Mouse (Mus musculus): ENCODE measurements around the gene Psrc1.

Gene Psrc1

DNA sequence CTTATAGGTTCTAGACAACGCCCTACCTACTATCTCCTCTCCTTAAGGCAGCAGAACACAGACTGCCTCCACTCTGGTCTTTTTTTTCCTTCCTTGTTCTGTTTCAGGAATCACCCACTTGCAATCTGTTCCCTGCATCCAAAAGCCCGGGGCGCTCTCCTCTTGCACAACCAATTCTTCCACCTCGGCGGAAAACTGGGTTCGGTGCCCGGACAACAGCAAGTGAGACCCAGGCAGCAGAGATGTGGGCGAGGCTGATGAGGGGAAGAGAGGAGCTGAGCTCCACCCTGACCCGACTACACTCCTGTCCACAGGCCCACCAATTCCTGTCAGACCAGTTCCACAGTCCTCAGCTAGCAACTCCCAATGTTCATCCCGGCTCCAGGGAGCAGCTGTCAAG is 2.5 kb downstream of the Psrc1 start:
- peak; percentile 42 for DNase-seq (ENCODE audit: inconsistent ontology term)

DNA sequence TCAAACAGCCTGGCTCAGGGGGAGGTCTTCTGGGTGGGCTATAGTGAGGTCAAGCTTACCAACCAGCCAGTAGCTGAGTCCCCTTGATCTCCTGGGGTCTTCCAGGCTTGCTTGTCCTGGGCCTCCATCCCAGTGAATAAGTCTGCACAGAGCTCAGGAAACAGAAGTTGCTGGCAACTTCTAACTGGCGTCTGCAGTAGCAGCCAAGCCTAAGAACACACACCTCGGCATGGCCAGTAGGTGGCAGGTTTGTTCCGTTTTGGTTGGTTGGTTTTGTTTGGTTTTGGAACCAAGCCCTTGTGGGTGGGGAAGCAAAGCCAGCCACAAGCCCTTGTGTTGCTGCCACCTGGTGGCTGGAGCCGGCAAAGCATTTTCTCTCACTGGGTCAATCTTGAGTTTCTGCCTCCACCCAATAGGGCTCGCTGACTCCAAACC is 5.5 kb downstream of the Psrc1 start:
- DNase-seq (ENCODE audit: inconsistent ontology term), result peak; percentile 90

DNA sequence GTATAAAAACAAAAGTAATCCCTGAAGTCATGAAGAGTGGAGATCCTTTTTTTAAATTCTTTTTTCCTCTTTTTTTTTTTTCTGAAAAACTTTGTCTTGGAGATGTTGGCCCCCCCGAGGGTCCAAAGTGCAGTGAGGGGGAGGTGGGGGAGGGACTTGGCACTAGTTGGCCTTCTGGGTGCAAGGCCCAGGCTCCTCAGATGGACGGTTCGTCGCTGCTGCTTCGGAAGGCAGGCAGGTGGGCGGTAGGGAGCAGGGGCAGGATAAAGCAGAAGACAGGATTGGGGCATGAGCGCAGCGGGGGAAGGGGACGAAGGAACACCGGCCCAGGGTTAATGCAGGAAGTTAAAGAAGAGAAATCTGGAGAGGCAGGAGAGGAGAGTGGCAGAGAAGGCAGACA is 8.7 kb downstream of the Psrc1 start:
- no peak for DNase-seq (ENCODE audit: inconsistent ontology term)

DNA sequence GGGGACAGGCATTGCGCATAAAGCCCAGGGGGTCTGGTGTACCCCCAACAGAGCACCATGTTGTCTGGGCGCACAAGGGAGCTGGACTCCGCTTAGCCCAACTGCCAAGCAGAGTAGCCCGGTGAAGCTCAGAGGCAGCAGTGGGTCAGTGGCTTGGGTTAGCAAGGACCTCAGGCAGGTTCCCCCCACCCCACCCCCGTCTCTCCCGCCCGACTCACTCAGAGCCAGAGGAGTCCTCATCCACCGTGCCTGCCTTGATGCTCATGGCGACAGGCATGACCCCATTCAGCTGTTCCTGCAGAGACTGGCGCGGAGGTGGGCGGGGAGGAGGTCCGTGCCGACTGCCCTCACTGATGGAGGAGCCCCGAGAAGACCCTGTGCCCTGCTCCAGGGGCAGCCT is 9.2 kb downstream of the Psrc1 start:
- DNase-seq (ENCODE audit: inconsistent ontology term), result no peak

DNA sequence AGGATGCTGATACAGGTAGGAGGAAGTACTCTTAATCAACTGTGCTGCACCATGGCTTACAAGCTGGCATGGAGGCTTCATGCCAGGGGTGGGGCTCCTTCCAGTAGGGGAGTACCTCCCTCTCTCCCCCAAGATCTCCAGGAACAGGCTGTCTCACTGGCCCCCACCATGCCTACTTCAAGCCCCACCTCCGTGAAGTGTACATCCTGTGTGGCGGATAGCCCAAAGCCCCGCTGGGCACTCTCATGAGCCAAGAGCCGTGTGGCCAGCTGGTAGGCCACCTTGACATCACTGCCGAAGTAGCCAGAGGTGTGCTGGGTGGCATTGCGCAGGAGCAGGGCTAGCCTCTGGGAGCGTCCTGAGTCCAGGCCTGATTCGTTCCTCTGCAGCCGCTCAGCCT is 14.6 kb downstream of the Psrc1 start:
- DNase-seq (ENCODE audit: inconsistent ontology term), result no peak

DNA sequence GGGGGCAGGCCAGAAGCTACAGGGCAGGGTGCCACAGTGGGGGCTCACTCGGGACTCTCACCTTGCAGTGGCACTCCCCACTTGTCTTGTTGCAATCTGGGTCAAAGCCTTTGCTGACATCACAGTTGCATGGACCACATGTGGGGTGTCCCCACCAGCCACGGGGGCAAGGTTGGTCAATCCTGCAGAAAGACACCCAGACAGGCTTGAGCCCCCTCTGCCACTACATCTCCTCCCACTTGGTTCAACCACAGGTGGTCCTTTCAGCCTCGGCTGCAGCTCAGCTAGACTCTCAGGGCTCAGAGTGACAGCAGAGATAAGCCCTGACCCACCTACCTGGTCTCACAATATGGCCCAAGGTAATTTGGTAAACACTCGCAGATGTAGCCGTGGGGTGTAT is 16.8 kb downstream of the Psrc1 start:
- no peak for DNase-seq (ENCODE audit: inconsistent ontology term)

DNA sequence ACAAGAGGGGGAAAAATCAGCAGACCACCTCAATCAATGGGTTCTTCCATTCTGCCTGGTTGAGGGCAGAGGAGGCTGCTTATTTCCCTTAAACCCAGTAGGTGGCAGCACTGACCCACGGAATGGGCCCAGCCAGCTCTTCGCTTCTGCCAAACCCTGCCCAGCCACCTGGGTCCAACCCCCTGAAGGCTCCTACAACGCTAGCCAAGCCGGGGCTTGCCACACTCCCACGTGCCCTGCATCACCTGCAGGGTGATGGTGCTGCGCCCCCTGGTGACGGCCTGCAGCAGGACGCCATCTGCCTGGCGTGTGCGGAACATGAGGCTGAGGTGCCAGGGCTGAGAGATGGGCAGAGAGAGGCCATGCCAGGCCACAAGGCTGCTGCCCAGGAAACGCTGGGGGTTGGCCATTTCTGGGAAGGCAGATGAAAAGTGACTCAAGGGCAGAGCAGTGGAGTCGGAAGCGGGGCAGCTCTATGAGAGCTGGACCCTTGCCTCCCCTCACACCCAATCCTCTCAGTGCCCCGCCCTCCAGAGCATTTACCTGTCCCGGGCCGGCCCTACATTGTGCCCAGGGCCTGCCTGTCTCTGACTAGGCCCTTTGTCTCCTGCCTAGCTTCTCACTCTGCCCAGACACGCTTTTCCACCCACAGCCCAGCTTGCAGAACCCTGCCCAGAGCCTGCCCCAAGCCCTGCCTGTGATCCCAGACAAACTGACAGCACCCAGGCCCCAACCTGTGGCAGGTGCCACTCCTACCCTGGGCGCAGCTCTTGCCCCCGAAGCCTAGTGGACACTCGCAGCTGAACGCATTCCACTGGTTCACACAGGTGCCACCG is 18.3 kb downstream of the Psrc1 start:
- DNase-seq (ENCODE audit: inconsistent ontology term), result peak; percentile 98

DNA sequence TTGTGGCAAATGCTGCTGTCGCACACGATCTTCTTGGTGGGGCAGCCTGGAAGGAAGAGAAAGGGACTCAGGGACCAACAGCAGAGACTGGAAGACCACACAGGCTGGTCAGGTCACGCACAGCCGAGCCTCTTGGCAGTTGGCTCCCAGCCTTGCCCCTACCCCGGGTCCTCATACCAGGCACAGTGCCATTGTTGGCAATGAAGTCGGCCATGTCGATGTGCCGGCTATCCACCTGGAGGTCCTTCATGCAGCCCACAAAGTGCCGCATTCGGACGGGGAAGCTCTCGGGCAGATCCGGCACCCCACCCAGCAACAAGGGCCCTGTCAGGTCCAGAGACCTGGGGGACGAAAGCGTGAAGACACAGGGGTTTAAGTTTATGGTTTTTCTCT is 18.9 kb downstream of the Psrc1 start:
- peak; percentile 42 for DNase-seq (ENCODE audit: inconsistent ontology term)

DNA sequence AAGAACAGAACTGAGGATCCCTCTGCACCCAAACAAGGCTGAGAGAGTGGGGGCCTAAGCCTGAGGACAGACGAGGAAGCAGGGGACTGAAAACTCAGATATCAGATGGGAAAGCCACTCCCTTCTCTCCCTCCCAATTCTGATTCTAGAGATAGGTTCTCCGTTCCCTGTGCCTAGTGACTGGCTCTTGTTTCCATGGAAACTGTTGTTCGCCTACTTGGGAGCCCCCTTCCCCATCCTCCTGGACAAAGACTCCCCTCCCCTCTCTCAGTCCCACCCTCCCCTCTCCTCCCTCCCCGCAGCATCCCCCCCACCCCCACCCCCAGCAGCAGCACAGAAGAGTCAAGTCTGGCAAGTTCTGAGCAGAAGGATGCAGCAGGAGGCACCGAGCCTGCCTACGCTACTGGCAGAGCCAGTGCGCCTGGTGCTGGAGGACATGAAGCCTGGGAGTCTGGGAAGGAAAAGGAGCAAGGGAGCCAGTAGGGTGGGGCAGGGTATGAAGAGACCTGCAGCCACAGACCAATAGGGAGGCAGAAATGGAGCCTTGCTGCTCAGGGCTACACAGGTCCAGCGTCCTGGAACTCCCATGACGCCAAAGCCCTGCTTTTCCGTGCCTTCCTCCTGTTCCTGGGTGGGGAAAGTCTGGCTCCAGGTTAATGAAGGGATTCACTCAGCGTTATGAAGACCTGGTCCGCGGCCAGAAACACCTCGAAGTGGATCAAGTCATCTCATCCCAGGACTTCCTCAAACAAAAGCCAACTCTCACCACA is 22.1 kb downstream of the Psrc1 start:
- peak; percentile 29 for DNase-seq (ENCODE audit: inconsistent ontology term)

DNA sequence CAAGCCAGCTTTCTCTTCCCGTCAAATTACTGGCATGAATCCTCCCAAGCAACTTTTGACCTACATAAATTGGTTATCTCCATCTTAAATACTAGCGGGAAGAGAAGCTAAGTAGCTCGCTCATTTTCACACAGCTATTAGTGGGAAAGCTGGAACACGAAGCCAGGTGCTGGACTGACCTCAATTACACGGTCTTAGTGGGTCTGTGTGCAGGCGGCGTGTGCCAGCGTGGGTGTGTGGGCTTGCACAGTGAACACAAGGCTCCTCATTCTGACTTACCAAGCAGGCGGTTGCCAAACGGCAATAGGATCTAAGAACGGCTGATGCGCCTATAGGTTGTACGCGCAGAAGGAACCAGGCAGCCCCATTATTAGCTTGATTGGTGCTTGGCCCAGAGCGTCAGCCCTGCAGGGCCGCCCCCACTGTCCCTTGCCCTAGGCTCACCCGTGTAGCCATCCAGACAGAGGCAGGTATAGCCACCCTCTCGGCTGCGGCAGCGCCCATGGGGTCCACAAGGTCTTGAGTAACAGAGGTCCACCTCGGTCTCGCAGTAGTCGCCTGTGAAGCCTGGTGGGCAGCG is 22.8 kb downstream of the Psrc1 start:
- no peak for DNase-seq (ENCODE audit: inconsistent ontology term)

DNA sequence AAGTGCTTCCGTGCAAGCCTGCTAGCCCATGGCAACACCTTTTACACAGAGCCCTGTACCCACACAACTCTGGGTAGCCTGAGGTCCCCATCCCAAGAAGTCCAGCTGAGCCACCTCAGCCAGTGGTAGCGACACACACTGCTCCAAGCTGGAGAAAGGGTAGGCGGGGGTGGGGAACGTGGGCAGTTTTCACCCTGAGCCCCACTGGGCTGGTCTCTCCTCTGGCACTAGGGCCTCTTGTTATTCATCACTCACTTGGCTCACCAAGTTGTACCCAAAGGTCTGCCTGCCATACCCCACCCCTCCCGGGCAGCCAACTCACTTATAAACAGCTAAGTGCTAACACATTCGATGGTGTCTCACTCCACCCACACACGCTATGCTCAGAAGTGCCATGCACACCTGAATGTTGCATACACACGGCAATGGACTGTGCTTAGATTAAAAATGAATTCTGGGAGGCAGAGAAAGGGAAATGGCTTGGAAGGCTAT is 24.9 kb downstream of the Psrc1 start:
- no peak for DNase-seq (ENCODE audit: inconsistent ontology term)

DNA sequence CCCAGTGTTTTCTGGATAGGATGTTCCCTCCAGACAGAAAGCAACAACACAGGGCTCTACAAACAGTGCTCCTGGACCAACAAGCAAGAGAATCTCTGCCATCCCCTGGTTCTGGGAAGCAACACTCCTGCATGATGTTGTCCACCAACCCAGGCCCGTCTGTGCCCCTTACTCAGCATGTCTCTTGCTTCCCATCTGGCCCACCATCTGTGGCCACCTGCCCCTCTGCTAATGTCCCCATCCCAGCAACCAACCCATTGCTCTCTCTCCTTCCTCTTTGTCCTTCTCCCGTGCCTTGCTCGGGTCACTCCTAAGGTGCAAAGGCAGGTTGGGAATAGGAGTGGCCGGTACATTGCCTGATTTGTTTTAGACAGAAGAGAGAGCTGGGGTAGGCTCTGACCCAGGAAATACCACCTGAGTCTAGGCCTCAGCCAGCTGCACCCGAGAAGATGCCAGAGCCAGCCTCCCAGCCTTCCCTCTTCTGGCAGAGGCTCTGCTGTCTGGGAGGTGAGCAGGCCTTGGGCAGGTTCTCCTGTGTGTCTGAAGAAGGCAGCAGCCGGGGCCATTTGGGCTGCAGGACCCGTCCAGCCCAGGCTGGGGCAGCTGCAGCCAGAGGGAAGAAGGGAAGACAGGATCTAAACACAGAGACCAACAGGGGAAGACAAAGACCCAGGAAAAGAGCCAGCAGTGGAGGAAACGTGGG is 26.2 kb downstream of the Psrc1 start:
- no peak for DNase-seq (ENCODE audit: inconsistent ontology term)

DNA sequence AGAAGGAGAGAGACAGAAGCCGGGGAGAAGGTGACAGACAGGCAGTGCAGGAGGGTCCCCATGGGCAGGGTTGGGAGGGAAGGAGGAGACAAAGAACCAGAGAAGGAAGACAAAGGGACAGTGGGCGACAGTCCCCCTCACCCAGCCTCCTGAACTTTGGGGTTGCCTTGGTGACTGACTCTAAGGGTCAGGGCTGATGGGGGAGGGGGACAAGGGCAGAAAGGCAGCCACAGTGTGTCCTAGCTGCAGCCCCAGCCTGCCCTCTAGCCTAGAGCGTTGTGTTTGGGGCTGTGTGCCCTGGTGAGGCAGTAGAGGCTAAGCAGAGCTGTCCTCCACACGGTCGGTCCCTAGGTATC is 26.7 kb downstream of the Psrc1 start:
- DNase-seq (ENCODE audit: inconsistent ontology term), result no peak

DNA sequence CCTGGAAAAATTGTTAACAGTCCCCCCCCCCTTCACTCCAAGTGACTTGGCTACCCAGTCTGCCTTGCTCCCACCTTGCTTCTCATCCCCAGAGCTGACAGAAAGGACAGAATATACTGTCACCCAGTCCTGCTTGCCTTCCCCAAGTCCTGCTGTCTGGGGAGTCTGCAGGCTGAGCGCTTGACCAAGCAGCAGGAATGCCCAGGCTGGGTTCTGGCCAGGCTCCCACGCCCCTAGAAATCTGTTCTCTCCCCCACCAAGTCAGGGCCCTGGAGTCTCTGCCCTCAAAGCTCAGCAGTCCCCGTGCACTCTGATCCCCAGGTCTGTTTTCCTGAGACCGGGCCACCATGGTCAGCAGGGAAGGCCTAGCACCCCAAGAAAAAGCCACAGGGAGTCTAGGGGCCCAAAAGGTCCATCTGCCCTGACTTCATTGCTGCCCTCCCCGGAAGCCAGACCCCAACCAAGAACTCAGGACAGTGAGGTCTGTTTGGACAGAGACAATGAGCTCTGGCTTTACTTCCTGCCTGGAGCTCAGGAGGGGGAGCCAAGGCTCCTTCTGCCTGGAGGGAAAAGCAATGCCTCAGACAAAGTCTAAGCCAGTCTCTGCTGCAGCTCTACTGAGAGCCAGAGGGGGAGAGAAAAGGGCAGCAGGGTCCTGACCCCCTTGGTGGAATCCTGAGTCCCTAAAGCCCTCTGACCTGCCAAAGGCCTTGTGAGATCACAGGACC is 27.6 kb downstream of the Psrc1 start:
- DNase-seq (ENCODE audit: inconsistent ontology term), result peak; percentile 87

DNA sequence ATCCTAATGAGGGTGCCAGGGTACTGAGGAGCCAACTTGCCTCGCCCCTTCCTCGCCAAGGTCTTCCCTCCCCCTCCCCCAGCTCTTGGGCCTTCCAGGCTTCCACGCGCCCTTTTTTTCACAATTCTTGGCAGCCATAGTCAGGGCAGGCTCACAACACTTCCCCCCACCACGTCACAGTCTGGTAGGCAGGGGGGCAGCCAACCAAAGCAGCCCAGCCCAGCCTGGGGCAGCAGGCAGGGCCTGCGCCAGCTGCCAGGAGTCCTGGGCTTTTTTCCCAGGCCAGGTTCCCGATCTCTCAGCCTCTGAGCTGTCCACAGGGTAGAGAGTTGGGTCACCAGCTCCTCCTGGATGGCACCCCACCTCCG is 28.1 kb downstream of the Psrc1 start:
- DNase-seq (ENCODE audit: inconsistent ontology term), result peak; percentile 93

DNA sequence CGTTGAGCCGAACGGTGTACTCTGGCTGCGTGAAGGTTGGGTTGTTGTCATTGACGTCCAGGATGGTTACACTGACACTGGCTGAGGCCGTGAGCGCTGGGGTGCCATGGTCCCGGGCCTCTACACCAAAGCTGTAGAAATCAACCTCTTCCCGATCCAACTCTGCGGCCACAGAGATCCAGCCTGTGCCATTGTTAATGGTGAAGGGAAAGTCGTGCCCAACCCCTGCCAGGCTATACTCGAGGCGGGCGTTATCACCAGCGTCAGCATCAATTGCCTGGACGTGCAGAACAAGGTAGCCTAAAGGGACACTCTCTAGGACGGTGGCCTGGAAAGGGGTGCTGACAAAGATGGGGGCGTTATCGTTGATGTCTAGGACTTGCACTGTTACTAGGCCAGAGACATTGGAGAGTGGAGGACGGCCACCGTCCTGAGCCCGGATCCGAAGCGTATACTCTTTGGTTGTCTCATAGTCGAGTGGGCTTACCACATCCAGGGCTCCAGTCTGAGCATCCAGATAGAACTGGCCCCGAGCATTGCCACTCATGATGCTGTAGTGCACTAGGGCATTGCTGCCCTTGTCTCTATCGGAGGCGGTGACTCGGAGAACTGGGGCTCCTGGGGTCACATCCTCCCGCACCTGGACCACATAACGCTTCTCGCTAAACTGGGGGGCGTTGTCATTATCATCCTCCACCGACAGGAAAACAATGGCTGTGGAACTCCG is 30.2 kb downstream of the Psrc1 start:
- no peak for DNase-seq (ENCODE audit: inconsistent ontology term)

DNA sequence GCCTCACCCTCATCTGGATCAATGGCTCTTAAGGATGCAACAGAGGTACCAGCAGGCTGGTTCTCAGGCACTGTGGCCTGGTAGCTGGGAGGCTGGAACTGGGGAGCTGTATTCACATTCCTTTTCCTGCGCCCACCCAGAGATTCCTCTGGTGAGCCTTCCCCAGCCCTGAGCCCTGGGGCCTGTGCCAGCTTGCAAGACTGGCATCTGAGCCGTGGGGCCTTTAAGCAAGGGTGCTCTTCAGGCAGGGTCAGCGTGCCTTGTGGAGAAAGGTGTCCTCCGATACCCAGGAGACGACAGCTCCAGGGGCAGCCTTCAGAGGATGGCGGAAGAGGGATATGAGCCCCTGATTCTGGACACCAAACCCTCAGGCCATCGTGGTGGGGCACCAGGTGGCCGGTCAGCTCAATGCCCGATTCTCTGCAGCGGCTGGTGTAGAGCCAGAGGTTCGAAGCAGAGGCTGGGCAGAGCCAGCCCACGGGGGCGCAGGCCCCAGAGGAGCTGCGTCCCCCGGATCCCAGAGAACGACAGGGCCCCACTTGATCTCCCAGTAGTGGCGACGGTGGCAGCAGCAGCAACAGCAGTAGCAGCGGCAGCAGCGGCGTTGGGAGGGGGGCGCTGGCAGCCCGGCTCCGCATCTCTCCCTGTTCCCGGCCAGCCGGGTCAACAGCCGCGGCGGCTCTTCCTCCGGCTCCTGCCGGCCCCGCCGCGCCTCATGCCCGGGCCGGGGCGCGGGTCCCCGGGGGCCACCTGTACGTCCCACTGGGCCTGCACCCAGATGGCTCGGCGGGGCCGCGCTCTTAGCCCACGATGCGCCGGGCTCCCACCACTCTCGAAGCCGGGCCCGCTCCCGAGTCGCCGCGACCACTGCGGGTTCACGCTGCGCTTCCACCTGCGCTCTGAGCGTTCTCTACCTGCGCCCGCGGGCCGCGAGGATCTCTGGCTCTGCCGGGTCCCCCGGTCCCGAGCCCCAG is 31.5 kb downstream of the Psrc1 start, which contains the start of gene Celsr2:
TSS of gene Celsr2 (minus strand) at position 696 of the 974 bp plus-strand sequence.
- peak; percentile 58 for DNase-seq (ENCODE audit: inconsistent ontology term)

DNA sequence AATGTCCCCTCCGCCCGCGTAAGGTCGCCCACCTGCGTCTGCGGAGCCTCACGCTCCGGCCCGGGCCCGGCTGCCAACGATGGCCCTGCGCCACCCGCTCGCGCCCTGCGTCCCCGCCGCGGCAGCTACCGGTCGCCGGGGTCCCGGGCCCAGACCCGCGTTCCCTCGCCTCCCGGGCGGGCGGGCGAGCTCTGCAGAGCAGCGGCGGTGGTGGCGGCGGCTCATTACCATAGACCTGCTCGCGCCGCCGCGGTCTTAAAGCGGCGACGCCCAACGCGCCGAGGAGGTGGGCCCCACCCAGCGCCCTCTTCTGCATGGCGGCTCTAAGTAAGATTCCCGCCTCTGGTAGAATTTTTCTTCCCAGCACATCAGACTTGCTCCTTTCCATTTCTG is 32.2 kb downstream of the Psrc1 start:
- DNase-seq (ENCODE audit: inconsistent ontology term), result peak; percentile 89

DNA sequence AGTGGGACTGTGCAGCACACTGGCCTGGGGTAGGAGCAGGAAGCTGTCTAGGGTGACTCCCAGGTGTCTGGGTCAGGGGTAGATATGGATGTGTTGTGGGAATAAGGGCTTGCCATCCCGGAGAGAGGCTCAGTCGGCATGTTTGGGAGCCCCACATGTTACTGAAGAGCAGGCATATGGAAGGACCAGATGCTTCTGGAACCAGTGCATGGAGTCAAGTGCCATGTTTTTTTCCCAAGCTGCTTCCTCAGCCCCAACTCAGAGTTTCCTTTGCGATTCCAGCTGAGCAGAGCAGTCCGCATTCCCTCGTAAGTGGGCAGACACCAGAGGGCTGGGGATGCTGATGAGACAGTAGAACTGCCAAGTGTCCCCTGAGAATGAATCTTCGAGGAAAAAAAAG is 39.4 kb downstream of the Psrc1 start:
- no peak for DNase-seq (ENCODE audit: inconsistent ontology term)

Measured in Muller cell, postnatal 12 days (primary cell).